Mouse (Mus musculus) hematopoietic multipotent progenitor cell, adult 10-12 weeks (in vitro differentiated cells): ENCODE data around the gene Nedd4. TPM values are rescaled to one million over a fixed set of nuclear protein-coding genes. Genes with fewer than 3 reads are reported as not detected.

Source experiments
- polyA plus RNA-seq: library from polyadenylated mRNA; stranded (reverse); fragments of >175 nt; gene quantifications from 2 replicates; pipeline ENCODE4 v1.2.3, GENCODE M21; 2012; ENCODE audit warnings: low replicate concordance

The Nedd4 gene
- 2.3 and 26.3 TPM in 2 replicates for polyA plus RNA-seq

GRCm38 (mm10) chr9:72661895-72662661, at the start of gene Nedd4:
Gene Nedd4 (plus strand): TSS chr9:72662346.

Other genes with a start within 250 kb of the Nedd4 start
- gene Mns1, start 224.3 kb upstream of the Nedd4 start, polyA plus RNA-seq, result 0.11 and 5.7 TPM in 2 replicates
- 2.7 and 5.8 TPM in 2 replicates for gene Tex9, start 170.1 kb upstream of the Nedd4 start, polyA plus RNA-seq
- gene Rfx7, start 130.1 kb upstream of the Nedd4 start, polyA plus RNA-seq, result 28.5 and 51.1 TPM in 2 replicates
- not detected in 2 replicates for gene Prtg, start 144.5 kb downstream of the Nedd4 start, polyA plus RNA-seq